Mouse (Mus musculus): ENCODE measurements around the gene Alox12. TPM values are rescaled to one million over a fixed set of nuclear protein-coding genes. Genes with fewer than 3 reads are reported as not detected.

Gene Alox12
- total and polyA plus RNA-seq, 3 experiments, result 0.03 TPM; not detected in 2

DNA sequence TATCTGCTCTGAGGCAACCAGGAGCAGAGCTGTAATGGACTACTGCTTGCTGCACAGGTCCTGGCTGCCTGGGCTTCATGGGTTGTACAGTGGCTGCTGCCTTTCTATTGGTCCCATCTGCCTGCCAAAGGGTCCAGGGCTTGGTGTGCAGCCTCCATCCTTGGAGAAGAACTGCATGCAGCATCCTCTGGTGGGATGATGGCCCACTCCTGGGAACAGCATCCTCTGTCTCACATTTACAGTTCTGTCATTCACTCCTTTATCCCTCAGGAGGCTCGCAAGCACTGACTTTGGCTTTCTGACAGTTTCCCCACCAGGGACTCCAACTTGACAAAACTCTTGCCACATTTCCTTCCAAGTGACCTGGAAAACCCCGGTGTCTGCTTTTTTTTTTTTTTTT, 48.4 kb downstream of the Alox12 start:
- no peaks in the 10 kb centered on the region for H3K9me3 ChIP-seq (replicated peaks; ENCODE audit: insufficient read depth, low read length)
- H3K27me3 ChIP-seq (ENCODE audit: control insufficient read depth in 1 of 2, insufficient read depth in 2 of 2, low read length in 2 of 2), result peaks cover 5% of the 10 kb centered on the region in 2 experiments; a peak in 3 of 4 replicates
- no peak for DNase-seq (ENCODE audit: low read depth, low spot score)
- TF ChIP-seq NRF1 (IDR thresholded peaks at IDR 0.05; ENCODE audit: insufficient read depth, low read depth, low read length, poor library complexity, severe bottlenecking) (no peak), SMC3 (IDR thresholded peaks at IDR 0.05; ENCODE audit: low read depth, low read length) (no peak), GATA1 (IDR thresholded peaks at IDR 0.05; ENCODE audit: low read depth, low read length) (no peak), POLR2AphosphoS5 (IDR thresholded peaks at IDR 0.05; ENCODE audit: borderline replicate concordance, low read depth, low read length) (no peak), ELF1 (IDR thresholded peaks at IDR 0.05; ENCODE audit: low read depth, low read length) (no peak), HCFC1 (IDR thresholded peaks at IDR 0.05; ENCODE audit: low read depth, low read length) (no peak)
- H3K36me3 ChIP-seq (ENCODE audit: control insufficient read depth in 1 of 2, insufficient read depth in 2 of 2, low read length in 2 of 2), result no peaks in the 10 kb centered on the region
- no peak overlapping the region for H3K27ac ChIP-seq (ENCODE audit: control insufficient read depth, low read depth, low read length)
- no peak overlapping the region for H3K4me3 ChIP-seq (ENCODE audit: control insufficient read depth in 1 of 2, insufficient read depth in 1 of 2, low read depth in 2 of 2, low read length in 2 of 2)
- H3K79me2 ChIP-seq (ENCODE audit: control insufficient read depth, insufficient read depth, low read length, poor library complexity), result no peaks in the 10 kb centered on the region
- no peak overlapping the region for H3K9ac ChIP-seq (ENCODE audit: control insufficient read depth, low read depth, low read length, poor library complexity, severe bottlenecking)
- no peaks in the 10 kb centered on the region for H3K4me1 ChIP-seq (ENCODE audit: control insufficient read depth in 1 of 2, insufficient read depth in 2 of 2, low read length in 2 of 2)

DNA sequence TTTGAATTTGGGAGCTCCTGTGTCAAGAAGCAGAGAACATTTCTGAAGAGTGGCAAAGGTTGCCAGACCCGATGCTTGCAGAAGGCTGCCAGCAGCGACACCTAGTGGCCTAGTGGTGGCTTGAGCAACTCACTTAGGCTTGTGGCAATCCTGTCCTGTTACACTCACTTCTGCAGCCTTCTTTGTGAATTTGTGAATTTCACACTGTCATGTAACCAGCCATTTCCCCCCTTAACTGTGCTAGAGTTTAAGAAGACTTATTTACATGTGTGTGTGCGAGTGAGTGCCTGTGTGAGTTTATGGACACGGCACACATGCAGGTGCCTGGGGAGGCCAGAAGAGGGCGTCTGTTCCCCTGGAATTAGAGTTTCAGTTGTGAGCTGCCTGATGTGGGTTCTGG, 53.5 kb downstream of the Alox12 start:
- Histone ChIP-seq H3K9ac (ENCODE audit: control insufficient read depth, low read depth, low read length, poor library complexity, severe bottlenecking) (no peak overlapping the region), H3K27ac (ENCODE audit: control insufficient read depth, low read depth, low read length) (no peak overlapping the region), H3K4me3 (ENCODE audit: control insufficient read depth in 1 of 2, insufficient read depth in 1 of 2, low read depth in 2 of 2, low read length in 2 of 2) (no peak overlapping the region), H3K36me3 (ENCODE audit: control insufficient read depth in 1 of 2, insufficient read depth in 2 of 2, low read length in 2 of 2) (no peaks in the 10 kb centered on the region), H3K4me1 (ENCODE audit: control insufficient read depth in 1 of 2, insufficient read depth in 2 of 2, low read length in 2 of 2) (peaks cover 3 to 6% of the 10 kb centered on the region in 2 experiments; a peak in 3 of 4 replicates), H3K9me3 (replicated peaks; ENCODE audit: insufficient read depth, low read length) (no peaks in the 10 kb centered on the region), H3K27me3 (ENCODE audit: control insufficient read depth in 1 of 2, insufficient read depth in 2 of 2, low read length in 2 of 2) (peaks cover 5% of the 10 kb centered on the region in 2 experiments; a peak in 3 of 4 replicates), H3K79me2 (ENCODE audit: control insufficient read depth, insufficient read depth, low read length, poor library complexity) (no peaks in the 10 kb centered on the region)
- DNase-seq (ENCODE audit: low read depth, low spot score), result peak; percentile 90
- TF ChIP-seq POLR2AphosphoS2 (IDR thresholded peaks at IDR 0.05; ENCODE audit: low read length), result no peak
- 0 out of 2 replicates have a peak, but pooled peaks have one; percentile 42 for TF ChIP-seq BHLHE40 (IDR thresholded peaks at IDR 0.05; ENCODE audit: borderline replicate concordance, low read depth, low read length)
- no peak; the same call in 1 of the 2 replicates for TF ChIP-seq NELFE (IDR thresholded peaks at IDR 0.05; ENCODE audit: low read depth, low read length)
- TF ChIP-seq ELF1 (IDR thresholded peaks at IDR 0.05; ENCODE audit: low read depth, low read length), result no peak
- 0 out of 2 replicates have a peak, but pooled peaks have one; percentile 24 for TF ChIP-seq GABPA (IDR thresholded peaks at IDR 0.05; ENCODE audit: low read depth, low read length)
- no peak for TF ChIP-seq CHD2 (IDR thresholded peaks at IDR 0.05; ENCODE audit: low read length)
- TF ChIP-seq SMC3 (IDR thresholded peaks at IDR 0.05; ENCODE audit: low read depth, low read length), result peak; percentile 90
- TF ChIP-seq CTCF (IDR thresholded peaks at IDR 0.05 in 2 of 3, conservative IDR thresholded peaks at IDR 0.05 in 1 of 3; ENCODE audit: control insufficient read depth in 1 of 3, insufficient read depth in 1 of 3, low read depth in 2 of 3, low read length in 3 of 3, poor library complexity in 1 of 3, severe bottlenecking in 1 of 3), result peak; percentile 86 to 98 (median 97)
- peak; percentile 70 for TF ChIP-seq ZC3H11A (IDR thresholded peaks at IDR 0.05; ENCODE audit: low read depth, low read length)
- TF ChIP-seq KAT2A (conservative IDR thresholded peaks at IDR 0.05; ENCODE audit: low read depth, low read length), result no peak
- no peak for TF ChIP-seq GATA1 (IDR thresholded peaks at IDR 0.05; ENCODE audit: low read depth, low read length)
- no peak for TF ChIP-seq MYB (IDR thresholded peaks at IDR 0.05; ENCODE audit: low read depth, low read length)
- 0 out of 2 replicates have a peak, but pooled peaks have one; percentile 36 for TF ChIP-seq TBP (IDR thresholded peaks at IDR 0.05; ENCODE audit: low read depth, low read length)
- TF ChIP-seq RCOR1 (IDR thresholded peaks at IDR 0.05; ENCODE audit: low read depth, low read length), result 0 out of 2 replicates have a peak, but pooled peaks have one; percentile 26
- TF ChIP-seq SIN3A (IDR thresholded peaks at IDR 0.05; ENCODE audit: low read length), result peak; percentile 54; the same call in 1 of the 2 replicates
- TF ChIP-seq JUND (IDR thresholded peaks at IDR 0.05; ENCODE audit: low read depth, low read length), result no peak
- TF ChIP-seq POLR2A (IDR thresholded peaks at IDR 0.05; ENCODE audit: control insufficient read depth in 1 of 2, insufficient read depth in 1 of 2, low read depth in 1 of 2, low read length in 2 of 2, poor library complexity in 1 of 2), result no peak
- TF ChIP-seq E2F4 (IDR thresholded peaks at IDR 0.05; ENCODE audit: borderline replicate concordance, low read depth, low read length), result no peak
- no peak for TF ChIP-seq ZMIZ1 (IDR thresholded peaks at IDR 0.05; ENCODE audit: low read depth, low read length)
- TF ChIP-seq HCFC1 (IDR thresholded peaks at IDR 0.05; ENCODE audit: low read depth, low read length), result 0 out of 2 replicates have a peak, but pooled peaks have one; percentile 43
- TF ChIP-seq MYC (IDR thresholded peaks at IDR 0.05; ENCODE audit: low read depth, low read length), result no peak
- no peak for TF ChIP-seq POLR2AphosphoS5 (IDR thresholded peaks at IDR 0.05; ENCODE audit: borderline replicate concordance, low read depth, low read length)
- TF ChIP-seq NRF1 (IDR thresholded peaks at IDR 0.05; ENCODE audit: insufficient read depth, low read depth, low read length, poor library complexity, severe bottlenecking), result no peak
- no peak for TF ChIP-seq TAL1 (IDR thresholded peaks at IDR 0.05; ENCODE audit: low read length)
- 0 out of 2 replicates have a peak, but pooled peaks have one; percentile 61 for TF ChIP-seq MAZ (IDR thresholded peaks at IDR 0.05; ENCODE audit: low read depth, low read length)
- no peak for TF ChIP-seq CHD1 (IDR thresholded peaks at IDR 0.05; ENCODE audit: low read depth, low read length)
- TF ChIP-seq EP300 (IDR thresholded peaks at IDR 0.05; ENCODE audit: low read depth in 1 of 2, low read length in 2 of 2), result peak in 1 of 2 experiments; percentile 18; a peak in 1 of 4 replicates
- TF ChIP-seq TCF12 (IDR thresholded peaks at IDR 0.05; ENCODE audit: low read depth, low read length), result 0 out of 2 replicates have a peak, but pooled peaks have one; percentile 37
- TF ChIP-seq MEF2A (IDR thresholded peaks at IDR 0.05; ENCODE audit: extremely low read depth, insufficient replicate concordance, low read depth, low read length, poor library complexity, severe bottlenecking), result no peak
